8 mouse cellular contexts compared by ENCODE assay signal in genomic region chr2:72978901-72979658, GRCm38 (mm10). TPM values are rescaled to one million over a fixed set of nuclear protein-coding genes. Genes with fewer than 3 reads are reported as not detected.
DNase-seq lines count a peak whose midpoint lies in the region; ATAC-seq and TF ChIP-seq lines count a peak whose summit lies in the region.

No protein-coding gene starts in this region.

- peak overlapping the region; percentile 100 for H3K27ac ChIP-seq in bone marrow macrophage, adult 2 months (ENCODE audit: insufficient read depth, low read depth, low read length)
- H3K27ac ChIP-seq in embryonic facial prominence, embryonic 15.5 days (replicated peaks): peak overlapping the region; percentile 100
- H3K27ac ChIP-seq in heart, embryonic 10.5 days: peak overlapping the region; percentile 100
- H3K27ac ChIP-seq in kidney, embryonic 15.5 days: peak overlapping the region; percentile 100

- H3K36me3 ChIP-seq in embryonic facial prominence, embryonic 15.5 days: no peaks in the 10 kb centered on the region
- H3K36me3 ChIP-seq in heart, embryonic 10.5 days: no peaks in the 10 kb centered on the region
- no peaks in the 10 kb centered on the region for H3K36me3 ChIP-seq in kidney, embryonic 15.5 days

- peak; percentile 83 for ATAC-seq in embryonic facial prominence, embryonic 15.5 days (ENCODE audit: insufficient number of reproducible peaks, low FRiP score, low TSS enrichment, low read depth)
- ATAC-seq in kidney, embryonic 15.5 days (replicated peaks; ENCODE audit: low FRiP score): peak; percentile 90
- peak; percentile 73 for ATAC-seq in monocyte, adult 5-6 weeks (replicated peaks; ENCODE audit: insufficient number of reproducible peaks, low FRiP score, low TSS enrichment, poor library complexity, severe bottlenecking)

- H3K4me3 ChIP-seq in bone marrow macrophage, adult 2 months (ENCODE audit: insufficient read depth, low read length): peak overlapping the region; percentile 90
- peak overlapping the region; percentile 97 for H3K4me3 ChIP-seq in embryonic facial prominence, embryonic 15.5 days (replicated peaks)
- peak overlapping the region; percentile 81 for H3K4me3 ChIP-seq in heart, embryonic 10.5 days
- H3K4me3 ChIP-seq in kidney, embryonic 15.5 days (replicated peaks): peak overlapping the region; percentile 99

- TF ChIP-seq POLR2A in bone marrow macrophage, adult 2 months (IDR thresholded peaks at IDR 0.05; ENCODE audit: borderline replicate concordance, low read depth, low read length): no peak

- peak overlapping the region; percentile 100 for H3K9ac ChIP-seq in embryonic facial prominence, embryonic 15.5 days
- H3K9ac ChIP-seq in kidney, embryonic 15.5 days: peak overlapping the region; percentile 100

- peak; percentile 91 for DNase-seq in B cell, adult 2 months
- peak; percentile 94 for DNase-seq in heart, embryonic 10.5 days (ENCODE audit: low spot score)
- DNase-seq in liver: peak; percentile 96
- DNase-seq in spleen, postnatal 36 days (ENCODE audit: low spot score in 2 of 2): peak; percentile 93 to 94

- H3K4me2 ChIP-seq in embryonic facial prominence, embryonic 15.5 days (replicated peaks): peak overlapping the region; percentile 61
- peak overlapping the region; percentile 77 for H3K4me2 ChIP-seq in kidney, embryonic 15.5 days

- no peaks in the 10 kb centered on the region for H3K9me3 ChIP-seq in embryonic facial prominence, embryonic 15.5 days (replicated peaks)
- no peaks in the 10 kb centered on the region for H3K9me3 ChIP-seq in heart, embryonic 10.5 days
- H3K9me3 ChIP-seq in kidney, embryonic 15.5 days (replicated peaks): no peaks in the 10 kb centered on the region

- no peak for TF ChIP-seq CTCF in bone marrow macrophage, adult 2 months (IDR thresholded peaks at IDR 0.05; ENCODE audit: low read depth, low read length)

- WGBS in embryonic facial prominence, embryonic 15.5 days: under 1% methylated on average over 66 of the region's 107 CpGs
- 3% methylated on average over 73 of the region's 107 CpGs for WGBS in heart, embryonic 10.5 days
- WGBS in kidney, embryonic 15.5 days: under 1% methylated on average over 47 of the region's 107 CpGs

- peaks cover 19% of the 10 kb centered on the region for H3K4me1 ChIP-seq in bone marrow macrophage, adult 2 months (ENCODE audit: control insufficient read depth, insufficient read depth, low read length)
- H3K4me1 ChIP-seq in embryonic facial prominence, embryonic 15.5 days: peaks cover 11% of the 10 kb centered on the region
- peaks cover 8% of the 10 kb centered on the region; the same call in 1 of the 2 replicates for H3K4me1 ChIP-seq in heart, embryonic 10.5 days
- H3K4me1 ChIP-seq in kidney, embryonic 15.5 days: peaks cover 16% of the 10 kb centered on the region

- H3K27me3 ChIP-seq in embryonic facial prominence, embryonic 15.5 days: no peaks in the 10 kb centered on the region
- no peaks in the 10 kb centered on the region for H3K27me3 ChIP-seq in heart, embryonic 10.5 days (ENCODE audit: insufficient read depth, poor library complexity, severe bottlenecking)
- H3K27me3 ChIP-seq in kidney, embryonic 15.5 days: no peaks in the 10 kb centered on the region

RNA-seq across cellular contexts. Expression of gene Sp3, which starts 1.2 kb away (rescaled TPM):
- 65.5 and 72.8 TPM in 2 replicates for polyA plus RNA-seq in bone marrow macrophage, adult 2 months (2012; ENCODE audit: insufficient read depth, insufficient read length, missing spikeins)
- 52.0 and 58.8 TPM in 2 replicates for polyA plus RNA-seq in embryonic facial prominence, embryonic 15.5 days (2015; fragmentation: Nextera tagmentation; extraction: Ambion mirVana)
- polyA plus RNA-seq in heart, embryonic 10.5 days (2016; fragmentation: Nextera tagmentation; extraction: Ambion mirVana): 33.0 and 39.6 TPM in 2 replicates
- 54.6 and 54.7 TPM in 2 replicates for polyA plus RNA-seq in kidney, embryonic 15.5 days (2015; fragmentation: Nextera tagmentation; extraction: Ambion mirVana)
- total RNA-seq in monocyte, adult 5-6 weeks (2017): 204 to 233 TPM (median 229 TPM) in 3 replicates

RNA-seq across cellular contexts. Expression of gene Gm11084, which starts 7.4 kb away (rescaled TPM):
- not detected in 2 replicates for polyA plus RNA-seq in bone marrow macrophage, adult 2 months (2012; ENCODE audit: insufficient read depth, insufficient read length, missing spikeins)
- not detected in 2 replicates for polyA plus RNA-seq in embryonic facial prominence, embryonic 15.5 days (2015; fragmentation: Nextera tagmentation; extraction: Ambion mirVana)
- not detected in 2 replicates for polyA plus RNA-seq in heart, embryonic 10.5 days (2016; fragmentation: Nextera tagmentation; extraction: Ambion mirVana)
- not detected in 2 replicates for polyA plus RNA-seq in kidney, embryonic 15.5 days (2015; fragmentation: Nextera tagmentation; extraction: Ambion mirVana)
- total RNA-seq in monocyte, adult 5-6 weeks (2017): not detected in 3 replicates

Comparison
In these comparisons a context has a peak if more than half of its experiments do, and no peak if none do; other contexts are left out.
1. Peak in every context shown above with its lines: DNase-seq, ATAC-seq, H3K4me3 ChIP-seq and H3K27ac ChIP-seq.